Mouse (Mus musculus): ENCODE measurements around the gene Olfr319.
"Not testable (repeated sequence)": the region's sequence is repeated elsewhere in the genome, so short reads cannot be mapped to it uniquely, and the experiment has no call there.

Gene Olfr319

DNA sequence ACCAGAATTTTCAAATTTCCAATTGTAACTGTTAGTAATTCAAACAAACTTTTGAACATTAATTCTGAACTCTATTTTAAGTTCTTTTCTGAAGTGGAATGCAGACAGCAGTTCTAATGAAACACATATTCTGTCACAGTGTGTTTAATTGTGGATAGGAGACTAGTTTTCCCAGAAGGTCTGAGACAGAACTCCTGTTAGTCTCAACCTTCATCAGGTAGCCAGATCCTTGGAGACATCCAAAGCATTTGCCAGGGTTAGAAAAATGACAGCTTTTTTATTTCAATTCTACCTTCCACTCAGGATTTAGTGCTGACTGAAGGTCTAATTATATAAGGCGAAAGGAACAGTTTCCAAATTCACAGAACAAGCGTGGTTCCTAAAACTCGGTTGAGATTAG, at the start of gene Olfr319:
Gene Olfr319 (plus strand): TSS at position 301 of the 400 bp plus-strand sequence.
- no peak for DNase-seq

DNA sequence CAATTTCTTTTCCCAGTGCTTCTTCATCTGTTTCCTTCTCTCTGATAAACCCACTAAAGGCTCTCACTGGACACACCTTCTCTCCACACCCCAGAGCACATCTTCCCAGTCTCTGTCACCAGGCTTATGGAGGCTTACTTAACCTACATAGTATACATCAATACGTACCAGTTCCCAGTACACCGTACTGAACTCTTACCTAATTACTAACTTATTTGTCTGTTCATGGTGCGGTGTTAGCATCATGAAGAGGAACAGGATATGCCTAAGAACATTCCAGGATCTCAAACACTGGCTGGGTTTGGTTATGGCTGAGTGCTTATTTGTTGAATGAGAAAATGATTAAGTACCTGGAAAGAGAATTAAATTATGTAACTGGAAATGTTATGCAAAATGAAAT, 43.8 kb upstream of the Olfr319 start:
- DNase-seq = no peak

DNA sequence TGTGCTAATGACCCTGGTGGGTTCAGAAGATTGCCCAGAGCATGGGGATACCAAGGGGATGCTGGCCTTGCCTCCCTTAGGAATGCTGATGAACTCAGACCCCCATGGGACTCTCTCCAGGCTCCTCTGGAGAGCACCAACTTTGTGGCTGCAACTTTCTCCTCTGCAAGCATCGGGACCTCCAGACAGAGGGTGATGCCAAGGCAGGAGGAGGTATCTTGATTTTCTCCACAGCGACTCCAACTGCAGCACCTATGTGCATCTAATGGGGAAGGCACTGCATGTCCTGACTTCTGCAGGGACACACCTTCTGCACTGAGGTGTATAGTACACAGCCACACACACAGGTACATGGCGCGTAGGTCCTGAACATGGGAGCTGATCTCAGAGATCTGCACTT, 40.4 kb upstream of the Olfr319 start, which contains the start of gene Olfr322:
Gene Olfr322 (plus strand): TSS at position 187 of the 400 bp plus-strand sequence.
- no peak for DNase-seq

DNA sequence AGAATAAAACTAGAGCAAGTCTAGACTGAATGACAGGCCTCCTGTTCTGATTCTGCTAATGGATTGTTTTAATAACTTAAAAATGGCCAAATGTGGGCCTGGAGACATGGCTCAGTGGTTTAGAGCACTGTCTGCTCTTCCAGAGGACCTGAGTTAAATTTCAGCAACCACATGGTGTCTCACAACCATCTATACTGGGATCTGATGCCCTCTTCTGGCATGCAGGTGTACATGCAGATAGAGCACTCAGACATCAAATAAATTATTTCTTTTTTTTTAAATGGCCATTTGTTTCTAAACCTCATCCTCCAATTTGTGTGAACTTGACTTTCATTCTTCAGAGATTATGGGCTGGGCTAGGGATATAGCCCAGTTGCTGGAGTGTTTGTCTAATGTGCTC, 29.7 kb upstream of the Olfr319 start:
- no peak for DNase-seq

DNA sequence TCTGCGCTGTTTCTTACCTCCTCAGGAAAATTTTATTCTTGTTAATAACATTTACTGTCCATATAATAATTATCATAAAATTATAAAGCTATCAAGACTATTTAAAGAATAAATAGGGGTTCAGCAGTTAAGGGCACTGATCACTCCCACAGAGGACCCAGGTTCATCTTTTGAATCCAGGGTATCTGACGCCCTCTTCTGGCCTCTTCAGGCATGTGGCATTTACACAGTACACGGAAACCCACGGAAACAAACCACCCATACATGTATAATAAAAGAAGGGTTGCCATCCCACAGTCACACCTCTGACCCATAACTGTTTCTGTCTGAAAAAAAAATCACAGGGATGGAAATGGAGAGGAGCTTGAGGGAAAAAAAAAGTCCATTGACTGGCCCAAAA, 27.1 kb upstream of the Olfr319 start:
- DNase-seq = no peak

DNA sequence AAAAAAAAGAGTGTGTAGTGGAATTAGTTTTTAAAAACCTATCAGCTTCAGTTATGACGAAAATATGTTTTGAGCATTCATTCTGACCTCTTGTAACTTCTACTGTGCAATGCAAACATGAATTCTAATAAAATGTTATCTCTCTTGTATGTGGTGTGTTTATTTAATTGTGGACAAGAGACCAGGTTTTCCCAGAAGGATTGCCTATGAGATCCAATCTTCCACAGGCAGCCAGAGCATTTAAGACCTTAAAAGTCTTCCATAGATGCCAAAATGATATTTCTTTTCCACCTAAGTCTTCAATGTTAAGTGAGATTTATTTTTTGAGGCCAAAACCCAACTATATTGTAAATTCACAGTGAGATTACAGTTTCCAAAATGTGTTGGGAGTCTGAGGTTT, 18.2 kb upstream of the Olfr319 start, which contains the start of gene Olfr320:
Gene Olfr320 (plus strand): TSS at position 301 of the 400 bp plus-strand sequence.
- no peak for DNase-seq

DNA sequence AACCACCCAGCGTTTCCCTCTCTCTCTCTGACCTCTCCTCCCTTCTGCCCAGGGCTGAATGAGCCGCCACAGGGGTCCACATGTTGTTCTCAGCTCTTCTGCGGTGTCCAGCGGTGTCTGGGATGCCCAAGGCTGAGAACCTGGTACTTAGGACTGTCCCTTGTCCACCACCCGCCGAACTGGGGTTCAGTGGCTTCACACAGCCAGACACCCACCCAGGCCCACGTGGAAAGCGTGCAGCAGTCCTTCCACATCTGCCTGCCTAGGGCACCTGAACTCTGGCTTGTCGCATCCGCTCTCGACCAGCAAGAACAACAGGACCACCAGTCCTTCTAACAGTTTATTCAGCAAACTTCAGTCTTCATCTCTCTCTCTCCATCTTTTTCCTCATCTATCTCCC, 10.1 kb downstream of the Olfr319 start:
- no peak for DNase-seq

DNA sequence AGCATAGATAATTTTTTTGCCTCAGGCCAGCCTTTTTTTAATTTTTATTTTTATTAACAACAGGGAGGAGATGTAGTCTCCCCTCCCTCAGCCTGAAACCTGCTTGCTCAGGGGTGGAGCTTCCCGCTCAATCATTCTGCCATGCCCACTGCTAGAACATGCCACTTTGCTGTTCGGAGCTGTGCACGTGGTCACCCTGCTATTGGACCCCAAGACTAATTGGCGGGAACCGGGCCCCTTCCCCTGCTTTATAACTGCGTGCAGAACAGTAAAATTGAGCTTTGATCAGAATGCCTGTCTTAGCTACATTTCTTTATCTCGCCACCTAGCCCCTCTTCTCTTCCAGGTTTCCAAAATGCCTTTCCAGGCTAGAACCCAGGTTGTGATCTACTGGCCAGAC, 18.8 kb downstream of the Olfr319 start:
- not testable (repeated sequence) for DNase-seq

DNA sequence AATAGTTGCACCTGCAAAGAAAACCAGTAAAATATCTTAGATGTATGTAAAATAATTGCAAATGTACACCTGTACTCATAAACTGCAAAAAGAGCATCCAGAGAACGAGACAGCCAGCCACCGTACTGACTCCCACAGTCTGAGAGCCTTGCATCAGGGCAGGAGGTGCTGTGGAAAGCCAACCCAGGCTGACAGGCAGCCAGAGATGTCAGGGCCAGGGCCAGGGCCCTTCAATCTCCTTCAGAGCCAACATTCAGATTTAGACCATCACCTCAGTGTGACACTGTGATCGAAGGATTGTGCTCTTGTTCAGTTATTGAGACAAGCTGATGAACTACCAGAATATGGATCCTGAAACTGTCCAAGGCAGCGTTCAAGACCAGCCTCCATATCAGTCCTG, 20.7 kb downstream of the Olfr319 start:
- DNase-seq = no peak

DNA sequence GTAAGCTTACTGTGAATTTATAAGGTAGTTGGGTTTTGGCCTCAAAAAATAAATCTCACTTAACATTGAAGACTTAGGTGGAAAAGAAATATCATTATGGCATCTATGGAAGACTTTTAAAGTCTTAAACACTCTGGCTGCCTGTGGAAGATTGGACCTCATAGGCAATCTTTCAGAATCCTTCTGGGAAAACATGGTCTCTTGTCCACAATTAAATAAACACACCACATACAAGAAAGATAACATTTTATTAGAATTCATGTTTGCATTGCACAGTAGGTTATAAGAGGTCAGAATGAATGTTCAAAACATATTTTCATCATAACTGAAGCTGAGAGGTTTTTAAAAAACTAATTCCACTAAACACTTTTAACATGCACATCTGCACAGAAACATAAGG, 25.0 kb downstream of the Olfr319 start, which contains the start of gene Olfr318:
Gene Olfr318 (minus strand): TSS at position 101 of the 400 bp plus-strand sequence.
- no peak for DNase-seq

DNA sequence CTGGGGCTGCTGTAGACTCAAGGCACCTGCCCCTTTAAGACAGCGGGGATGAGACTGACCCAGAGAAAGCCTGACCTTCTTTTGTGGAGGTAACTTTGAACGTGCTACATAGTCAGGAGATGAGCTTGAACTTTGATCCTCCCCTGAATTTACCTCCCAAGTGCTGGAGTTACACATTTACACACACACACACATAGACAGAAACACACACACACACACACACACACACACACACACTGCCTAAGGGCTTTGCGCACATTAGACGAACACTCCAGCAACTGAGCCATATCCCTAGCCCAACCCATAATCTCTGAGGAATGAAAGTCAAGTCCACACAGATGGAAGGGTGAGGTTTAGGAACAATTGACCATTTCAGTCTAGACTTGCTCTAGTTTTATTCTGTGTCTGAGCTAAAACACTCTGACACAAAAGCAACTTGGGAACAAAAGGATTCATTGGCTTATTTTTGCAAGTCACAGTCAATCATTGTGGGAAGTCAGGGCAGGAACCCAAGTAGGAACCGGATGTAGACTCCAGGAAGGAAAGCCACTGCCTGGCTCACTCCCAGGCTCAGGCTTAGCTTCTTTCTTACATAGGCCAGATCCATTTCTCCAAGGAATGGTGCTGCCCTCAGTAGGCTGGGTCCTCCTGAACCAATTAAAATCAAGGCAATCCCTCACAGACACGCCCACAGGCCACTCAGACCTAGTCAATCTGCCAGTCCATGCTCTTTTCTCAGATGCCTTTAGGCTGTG, 29.1 kb downstream of the Olfr319 start:
- DNase-seq = peak; percentile 61

DNA sequence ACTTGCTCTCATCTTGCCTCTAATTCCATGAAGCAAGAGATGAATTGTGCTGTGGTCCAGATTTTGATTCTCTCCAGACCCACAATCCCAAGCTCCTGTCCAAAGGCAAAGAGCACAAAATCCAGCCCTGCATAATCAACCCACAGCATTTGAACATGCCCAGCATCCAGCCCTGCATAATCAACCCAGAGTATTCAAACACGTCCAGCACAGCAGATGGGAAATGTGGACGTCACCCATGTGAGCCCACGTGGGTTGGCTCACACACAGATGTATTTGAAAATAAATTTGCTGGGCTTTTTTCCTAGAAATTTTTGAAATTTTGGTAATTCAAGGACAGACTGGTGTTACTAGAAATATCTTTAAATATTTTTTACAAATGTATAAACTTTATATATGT, 34.4 kb downstream of the Olfr319 start:
- no peak for DNase-seq

DNA sequence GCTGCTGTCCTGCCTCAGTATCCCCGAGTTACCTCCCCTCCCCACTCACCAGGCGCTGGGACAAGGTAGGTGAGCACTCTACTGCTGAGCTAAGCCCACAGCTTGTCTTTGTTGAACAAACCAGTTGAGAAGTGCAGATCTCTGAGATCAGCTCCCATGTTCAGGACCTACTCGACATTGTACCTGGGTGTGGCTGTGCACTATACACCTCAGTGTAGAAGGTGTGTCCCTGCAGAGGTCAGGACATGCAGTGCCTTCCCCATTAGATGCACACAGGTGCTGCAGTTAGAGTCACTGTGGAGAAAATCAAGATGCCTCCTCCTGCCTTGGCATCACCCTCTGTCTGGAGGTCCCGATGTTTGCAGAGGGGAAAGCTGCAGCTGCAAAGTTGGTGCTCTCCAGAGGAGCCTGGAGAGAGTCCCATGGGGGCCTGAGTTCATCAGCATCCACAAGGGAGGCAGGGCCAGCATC, 39.9 kb downstream of the Olfr319 start, which contains the start of gene Olfr317:
Gene Olfr317 (minus strand): TSS at position 421 of the 471 bp plus-strand sequence.
- no peak for DNase-seq

DNA sequence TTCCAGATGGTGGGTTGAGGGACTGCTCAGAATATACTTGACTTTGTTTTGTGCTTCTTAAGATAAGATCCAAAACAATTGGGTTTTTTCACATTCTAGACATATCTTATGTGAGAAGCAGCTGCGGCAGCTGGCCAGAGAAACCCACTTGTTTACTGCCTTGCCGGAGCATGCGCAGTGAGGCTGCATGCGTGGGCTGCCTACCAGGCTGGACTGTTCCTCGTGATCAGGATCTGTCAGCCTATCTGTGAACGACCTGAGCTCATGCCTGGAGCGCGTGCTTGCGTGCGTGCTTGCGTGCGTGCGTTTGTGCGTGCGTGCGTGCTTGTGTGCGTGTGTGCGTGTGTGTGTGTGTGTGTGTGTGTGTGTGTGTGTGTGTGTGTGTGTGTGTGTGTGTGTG, 52.1 kb downstream of the Olfr319 start:
- not testable (repeated sequence) for DNase-seq

DNA sequence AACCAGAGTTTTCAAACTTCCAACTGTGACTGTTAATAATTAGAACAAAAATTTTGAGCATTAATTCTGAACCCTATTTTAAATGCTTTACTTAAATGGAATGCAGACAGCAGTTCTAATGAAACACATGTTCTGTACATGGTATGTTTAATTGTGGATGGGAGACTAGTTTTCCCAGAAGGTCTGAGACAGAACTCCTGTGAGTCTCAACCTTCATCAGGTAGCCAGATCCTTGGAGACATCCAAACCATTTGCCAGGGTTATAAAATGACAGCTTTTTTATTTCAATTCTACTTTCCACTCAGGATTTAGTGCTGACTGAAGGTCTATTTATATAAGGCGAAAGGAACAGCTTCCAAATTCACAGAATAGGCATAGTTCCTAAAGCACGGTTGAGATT, 53.5 kb downstream of the Olfr319 start, which contains the start of gene Olfr316:
Gene Olfr316 (plus strand): TSS at position 301 of the 400 bp plus-strand sequence.
- DNase-seq = no peak
